Mouse (Mus musculus): Measurements from ENCODE around the gene Pbxip1. TPM values are rescaled to one million over a fixed set of nuclear protein-coding genes. Genes with fewer than 3 reads are reported as not detected.

Pbxip1 gene
- polyA plus RNA-seq, 1 experiment from 2014 or later = 20.1 TPM

DNA sequence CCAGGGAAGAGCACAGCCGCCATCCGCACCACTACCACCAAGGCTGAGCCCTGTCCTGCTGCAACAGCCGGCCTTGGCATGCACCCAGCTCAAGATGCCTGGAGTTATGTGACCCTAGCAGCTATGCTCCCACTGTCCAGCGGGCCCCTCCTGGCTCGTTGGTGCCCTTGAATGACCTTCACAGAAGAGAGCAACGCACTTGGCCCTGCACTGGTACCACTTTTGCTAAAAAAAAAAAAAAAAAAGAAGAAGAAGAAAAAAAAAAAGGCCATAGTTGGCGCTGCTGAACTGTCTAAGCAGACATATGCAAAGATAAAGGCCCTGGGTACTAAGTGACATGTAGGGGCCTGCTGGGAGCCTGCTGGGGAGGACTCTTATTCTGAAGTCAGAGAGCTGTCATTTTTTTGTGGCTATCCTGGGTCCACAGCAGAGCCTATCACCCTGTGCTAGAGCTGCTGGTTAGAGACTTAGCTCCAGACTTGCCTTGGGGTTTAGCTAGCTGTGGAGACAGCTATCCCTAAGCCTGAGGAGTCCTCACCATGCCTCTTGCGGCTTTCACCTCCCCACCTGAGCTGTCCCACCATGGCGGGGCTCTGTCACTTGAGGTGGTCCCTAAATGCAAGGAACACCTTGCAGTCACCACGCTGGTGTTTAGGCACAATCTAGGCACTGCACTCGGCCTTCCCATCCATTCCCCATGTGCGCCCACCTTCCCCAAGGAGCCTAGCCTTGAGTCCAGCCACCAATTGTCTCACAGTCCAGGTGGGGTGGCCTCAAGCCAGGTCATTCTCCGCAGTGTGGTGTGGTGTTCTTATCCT lies 12.4 kb downstream of the Pbxip1 start:
- 68% methylated on average over 13 of the region's 13 CpGs for WGBS
- no peaks in the 10 kb centered on the region for H3K9me3 ChIP-seq
- H3K4me3 ChIP-seq = no peak overlapping the region
- peaks cover 45% of the 10 kb centered on the region for H3K36me3 ChIP-seq (replicated peaks)
- peaks cover 32% of the 10 kb centered on the region for H3K4me1 ChIP-seq
- H3K27me3 ChIP-seq (replicated peaks; ENCODE audit: low read depth, poor library complexity, severe bottlenecking) = no peaks in the 10 kb centered on the region
- DNase-seq (ENCODE audit: low spot score) = no peak
- no peak overlapping the region for H3K27ac ChIP-seq (replicated peaks)

DNA sequence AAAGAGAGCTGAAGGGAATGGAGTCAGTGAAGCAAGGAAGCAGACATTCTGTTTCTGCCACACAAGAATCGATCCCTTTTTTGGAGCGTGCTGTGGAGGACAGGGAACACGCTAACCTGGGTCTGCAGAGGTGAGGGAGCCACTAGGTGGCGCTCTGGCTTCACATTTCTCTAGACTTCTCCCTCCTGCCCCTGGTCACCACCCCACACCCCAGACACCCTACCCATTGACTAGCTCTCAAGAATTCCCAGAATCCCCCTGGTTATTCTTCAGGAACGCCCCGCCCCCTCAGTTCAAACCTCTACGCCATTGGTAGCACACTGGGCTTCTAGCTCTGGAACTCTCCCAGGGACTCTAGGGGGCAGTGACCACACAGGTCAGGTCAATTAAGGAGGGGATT lies 13.0 kb downstream of the Pbxip1 start:
- DNase-seq (ENCODE audit: low spot score) = peak; percentile 72
- Histone ChIP-seq H3K4me1 (peaks cover 35% of the 10 kb centered on the region), H3K27ac (replicated peaks) (no peak overlapping the region), H3K4me3 (no peak overlapping the region), H3K9me3 (no peaks in the 10 kb centered on the region), H3K27me3 (replicated peaks; ENCODE audit: low read depth, poor library complexity, severe bottlenecking) (no peaks in the 10 kb centered on the region), H3K36me3 (replicated peaks) (peaks cover 39% of the 10 kb centered on the region)
- WGBS = 43% methylated on average over 7 of the region's 7 CpGs

DNA sequence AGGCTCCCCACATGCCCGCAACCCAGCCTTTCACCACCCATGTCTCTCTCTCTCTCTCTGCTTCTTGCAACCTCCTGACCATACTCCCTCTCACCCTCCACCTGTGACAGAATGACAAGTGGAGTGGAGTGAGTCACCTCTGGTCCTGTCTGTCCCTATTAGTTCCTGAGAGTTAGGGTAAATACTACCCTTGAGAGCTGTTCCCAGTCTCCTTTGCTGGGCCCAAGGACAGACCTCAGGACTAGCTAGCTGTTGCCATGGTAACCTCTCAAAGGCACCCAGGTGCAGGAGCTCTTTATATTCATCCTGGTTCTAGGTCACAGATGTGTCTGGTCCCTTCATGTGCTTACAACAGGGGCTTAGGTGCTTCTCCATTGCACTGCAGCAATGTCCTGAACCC lies 15.4 kb downstream of the Pbxip1 start:
- 90% methylated on average over 1 of the region's 1 CpGs for WGBS
- H3K4me1 ChIP-seq = peaks cover 46% of the 10 kb centered on the region
- no peak overlapping the region for H3K27ac ChIP-seq (replicated peaks)
- H3K4me3 ChIP-seq = no peak overlapping the region
- no peak for DNase-seq (ENCODE audit: low spot score)
- no peaks in the 10 kb centered on the region for H3K27me3 ChIP-seq (replicated peaks; ENCODE audit: low read depth, poor library complexity, severe bottlenecking)
- no peaks in the 10 kb centered on the region for H3K9me3 ChIP-seq
- H3K36me3 ChIP-seq (replicated peaks) = peaks cover 17% of the 10 kb centered on the region

DNA sequence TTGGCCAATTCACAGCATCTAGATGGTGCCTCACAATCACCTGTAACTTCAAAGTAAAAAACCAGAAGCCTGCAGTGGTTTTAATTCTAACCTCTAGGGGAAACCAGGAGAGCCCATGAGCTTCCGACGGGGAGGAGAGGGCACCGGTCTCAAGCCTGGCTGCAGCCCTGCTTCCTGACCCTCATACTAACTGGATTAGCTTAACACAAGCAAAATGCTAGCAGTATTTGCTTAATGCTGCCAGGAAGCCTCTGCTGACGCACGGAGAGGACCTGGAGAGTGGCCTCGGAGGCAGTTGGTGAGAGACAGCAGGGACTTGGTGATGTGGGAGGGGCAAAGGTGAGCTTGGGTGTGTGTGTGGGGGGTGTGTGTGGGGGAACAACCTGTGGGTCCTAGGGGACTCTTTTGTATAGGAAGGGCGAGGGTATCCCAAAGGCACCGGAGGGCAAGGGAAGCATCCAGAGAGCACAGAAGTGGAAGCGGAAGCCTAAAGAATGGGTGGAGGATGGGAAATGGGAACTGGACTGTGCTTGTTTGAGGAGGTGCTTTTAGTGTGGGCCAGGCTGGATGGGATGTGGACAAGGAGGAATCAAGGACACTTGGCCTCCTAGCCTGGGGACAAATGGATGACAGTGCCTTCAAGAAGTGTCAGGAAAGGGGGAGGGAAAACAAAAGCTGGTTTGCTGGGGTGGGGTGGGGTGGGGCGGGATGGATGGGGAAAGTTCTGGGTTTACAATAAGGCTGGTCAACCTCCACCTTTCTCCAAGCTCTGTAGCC lies 18.1 kb downstream of the Pbxip1 start, which contains the start of gene Pmvk:
Gene Pmvk (plus strand): TSS at position 141 of the 777 bp plus-strand sequence.
- no peaks in the 10 kb centered on the region for H3K9me3 ChIP-seq
- no peak within 1 kb of the TSS for H3K4me3 ChIP-seq
- 0 out of 2 replicates have a peak within 1 kb of the TSS, but pooled peaks have one; percentile 1 for H3K27ac ChIP-seq (replicated peaks)
- no peaks in the 10 kb centered on the region for H3K27me3 ChIP-seq (replicated peaks; ENCODE audit: low read depth, poor library complexity, severe bottlenecking)
- H3K4me1 ChIP-seq = peaks cover 43% of the 10 kb centered on the region
- H3K36me3 ChIP-seq (replicated peaks) = peaks cover 2% of the 10 kb centered on the region; the same call in 1 of the 2 replicates
- no peak for DNase-seq (ENCODE audit: low spot score)
- 53% methylated on average over 10 of the region's 10 CpGs for WGBS

DNA sequence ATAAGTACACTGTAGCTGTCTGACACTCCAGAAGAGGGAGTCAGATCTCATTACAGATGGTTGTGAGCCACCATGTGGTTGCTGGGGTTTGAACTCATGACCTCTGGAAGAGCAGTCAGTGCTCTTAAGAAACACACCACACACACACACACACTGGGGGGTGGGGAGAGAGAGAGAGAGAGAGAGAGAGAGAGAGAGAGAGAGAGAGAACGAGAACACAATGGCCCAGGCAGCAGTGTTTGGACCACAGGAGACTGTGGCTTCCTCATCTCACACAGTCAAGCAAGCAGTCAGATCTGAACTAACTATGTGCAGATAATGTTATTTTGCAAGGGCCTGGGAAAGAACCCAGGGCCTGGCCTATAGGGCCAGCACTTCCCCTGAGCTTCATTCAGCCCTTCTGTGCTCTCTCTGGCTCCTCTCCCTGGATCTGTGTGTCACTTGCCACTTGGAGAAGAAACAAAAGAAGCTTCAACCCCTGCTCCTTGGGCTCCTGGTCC lies 19.3 kb downstream of the Pbxip1 start:
- Histone ChIP-seq H3K27me3 (replicated peaks; ENCODE audit: low read depth, poor library complexity, severe bottlenecking) (no peaks in the 10 kb centered on the region), H3K4me1 (peaks cover 50% of the 10 kb centered on the region), H3K9me3 (no peaks in the 10 kb centered on the region), H3K27ac (replicated peaks) (no peak overlapping the region), H3K36me3 (replicated peaks) (no peaks in the 10 kb centered on the region), H3K4me3 (no peak overlapping the region)
- DNase-seq (ENCODE audit: low spot score) = no peak
- 55% methylated on average over 1 of the region's 1 CpGs for WGBS

DNA sequence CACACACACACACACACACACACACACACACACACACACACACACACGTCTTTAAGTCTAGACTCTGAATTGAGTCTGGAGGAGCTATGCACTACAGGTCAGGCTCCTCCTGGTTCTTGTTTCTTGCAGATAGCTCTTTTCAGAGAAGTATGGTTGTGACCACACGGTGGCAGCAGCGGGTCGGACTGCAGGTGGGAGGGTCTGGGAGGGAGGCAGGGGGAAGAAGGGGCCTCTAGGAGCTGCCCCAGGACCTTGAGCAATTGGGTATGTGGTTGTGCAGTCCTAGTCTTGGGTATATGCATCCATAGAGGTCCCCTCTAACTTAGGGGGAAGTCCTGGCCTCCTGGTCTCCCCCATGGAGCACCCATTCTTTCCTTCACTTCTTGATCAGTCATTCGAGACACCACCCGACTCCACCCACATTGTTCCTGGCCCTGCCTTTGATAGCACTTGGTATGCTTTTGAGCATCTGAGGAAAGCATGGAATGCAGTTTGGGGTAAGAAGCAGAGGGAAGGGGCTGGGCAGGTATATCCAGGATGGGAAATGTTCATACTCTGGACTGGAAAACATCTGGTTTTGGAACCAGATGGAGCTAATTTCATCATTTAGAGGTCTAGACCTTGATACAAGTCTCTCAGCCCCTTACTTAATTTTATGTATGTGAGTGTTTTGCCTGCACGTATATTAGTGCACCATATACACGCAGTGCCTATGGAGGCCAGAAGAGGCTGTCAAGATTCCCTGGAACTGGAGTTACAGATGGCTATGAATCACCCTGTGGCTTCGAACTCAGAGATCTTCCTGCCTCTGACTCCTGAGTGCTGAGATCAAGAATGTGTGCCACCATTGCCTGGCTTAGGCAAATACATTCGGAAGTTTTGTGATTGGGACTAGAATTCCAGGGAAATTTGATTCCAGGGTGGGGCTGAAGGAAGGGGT lies 20.5 kb downstream of the Pbxip1 start:
- Histone ChIP-seq H3K36me3 (replicated peaks) (peaks cover 9% of the 10 kb centered on the region), H3K9me3 (no peaks in the 10 kb centered on the region), H3K27me3 (replicated peaks; ENCODE audit: low read depth, poor library complexity, severe bottlenecking) (no peaks in the 10 kb centered on the region), H3K4me1 (peaks cover 40% of the 10 kb centered on the region), H3K27ac (replicated peaks) (0 out of 2 replicates have a peak overlapping the region, but pooled peaks have one; percentile 19), H3K4me3 (no peak overlapping the region)
- WGBS = 39% methylated on average over 10 of the region's 10 CpGs
- DNase-seq (ENCODE audit: low spot score) = peak; percentile 87

DNA sequence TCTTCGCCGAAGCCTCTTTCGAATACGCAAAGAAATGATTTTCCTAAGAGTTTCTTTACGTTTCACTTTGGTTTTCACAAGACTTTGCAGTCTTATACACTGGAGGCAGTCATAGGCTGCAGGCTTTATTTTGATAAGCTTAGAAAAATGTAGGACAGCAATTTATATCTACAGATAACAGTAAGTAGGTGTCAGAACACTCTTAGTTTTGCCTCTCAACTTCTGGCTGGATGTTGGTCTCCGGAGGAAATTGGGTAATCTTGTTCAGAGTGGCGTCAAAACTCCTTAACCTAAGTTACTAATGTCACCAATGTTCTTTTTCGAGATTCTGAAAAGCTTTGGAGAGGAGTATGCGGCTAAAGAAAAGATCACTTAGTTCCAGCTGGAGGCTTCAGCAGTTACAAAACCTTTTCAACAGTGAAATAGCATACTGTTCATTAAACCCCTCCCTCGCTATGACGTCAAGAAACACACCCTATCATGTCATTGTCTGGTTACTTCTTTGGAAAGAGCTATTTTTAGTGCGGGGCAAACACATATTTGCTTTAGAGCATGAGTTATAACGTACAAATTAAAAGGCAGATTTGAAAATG lies 22.0 kb downstream of the Pbxip1 start:
- Histone ChIP-seq H3K4me1 (peaks cover 32% of the 10 kb centered on the region), H3K9me3 (no peaks in the 10 kb centered on the region), H3K27me3 (replicated peaks; ENCODE audit: low read depth, poor library complexity, severe bottlenecking) (no peaks in the 10 kb centered on the region), H3K36me3 (replicated peaks) (peaks cover 13% of the 10 kb centered on the region), H3K27ac (replicated peaks) (peak overlapping the region; percentile 94), H3K4me3 (peak overlapping the region; percentile 70)
- peak; percentile 25 for DNase-seq (ENCODE audit: low spot score)
- WGBS = 52% methylated on average over 13 of the region's 13 CpGs

DNA sequence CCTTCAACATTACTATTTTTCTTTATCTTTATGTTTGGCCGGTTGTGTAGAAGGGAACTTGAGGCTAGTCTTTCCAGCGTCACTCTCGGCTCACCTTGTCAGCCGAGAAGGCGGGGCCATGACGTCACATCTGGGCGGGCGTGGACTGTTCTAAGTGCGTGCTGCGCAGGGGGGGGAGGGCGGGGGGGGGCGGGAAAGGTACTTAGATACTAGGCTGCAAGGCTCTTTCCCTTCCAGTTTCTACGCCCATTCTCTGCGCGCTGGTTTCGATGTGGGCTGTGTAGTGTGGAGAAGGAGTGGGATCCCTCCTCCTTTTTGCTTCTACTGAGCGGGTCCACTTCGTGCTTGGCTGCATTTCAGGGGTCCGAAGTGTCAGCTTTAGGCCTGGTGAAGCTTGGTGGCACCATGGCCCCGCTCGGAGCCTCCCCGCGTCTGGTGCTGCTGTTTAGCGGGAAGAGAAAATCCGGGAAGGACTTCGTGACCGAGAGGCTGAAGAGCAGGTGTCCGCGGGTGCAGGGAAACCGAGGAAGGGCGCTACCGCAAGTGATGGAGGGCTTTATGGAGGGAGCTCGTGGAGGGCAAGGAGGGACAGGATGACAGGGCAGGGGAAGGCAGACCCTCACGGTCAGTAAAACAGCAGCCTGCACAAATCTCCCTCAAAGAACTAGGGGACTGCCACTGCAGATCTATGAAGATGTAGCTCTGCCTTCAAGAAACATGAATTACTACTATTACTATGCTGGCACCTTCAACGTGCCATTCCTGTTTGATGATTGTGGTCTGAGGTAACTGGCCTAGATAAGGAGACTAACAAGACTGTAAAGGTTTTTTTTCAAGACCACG lies 22.7 kb downstream of the Pbxip1 start:
- H3K27me3 ChIP-seq (replicated peaks; ENCODE audit: low read depth, poor library complexity, severe bottlenecking) = no peaks in the 10 kb centered on the region
- H3K4me1 ChIP-seq = peaks cover 32% of the 10 kb centered on the region
- DNase-seq (ENCODE audit: low spot score) = peak; percentile 92
- H3K36me3 ChIP-seq (replicated peaks) = peaks cover 16% of the 10 kb centered on the region
- WGBS = 2% methylated on average over 36 of the region's 36 CpGs
- H3K27ac ChIP-seq (replicated peaks) = peak overlapping the region; percentile 94
- peak overlapping the region; percentile 70 for H3K4me3 ChIP-seq
- no peaks in the 10 kb centered on the region for H3K9me3 ChIP-seq

DNA sequence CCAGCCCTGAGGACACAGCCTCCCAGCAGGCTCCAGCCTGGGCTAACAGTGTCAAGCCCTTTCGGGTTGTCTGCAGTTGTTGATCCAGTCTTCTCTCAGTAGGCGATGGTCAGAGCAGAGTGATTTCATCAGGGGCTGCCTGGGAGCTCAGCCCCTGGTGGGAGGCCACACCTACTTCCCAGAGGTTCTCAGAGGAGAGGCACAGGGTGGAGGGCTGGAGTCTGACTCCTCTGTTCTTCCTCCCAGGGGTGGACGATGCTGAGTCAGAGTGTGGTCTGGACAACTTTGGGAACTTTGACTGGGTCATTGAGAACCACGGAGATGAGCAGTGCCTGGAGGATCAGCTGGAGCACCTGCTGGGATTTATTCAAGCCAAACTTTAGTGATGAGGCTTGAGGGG lies 31.8 kb downstream of the Pbxip1 start:
- Histone ChIP-seq H3K27me3 (replicated peaks; ENCODE audit: low read depth, poor library complexity, severe bottlenecking) (no peaks in the 10 kb centered on the region), H3K4me1 (0 out of 2 replicates have a peak, but pooled peaks cover 3% of the 10 kb centered on the region), H3K9me3 (no peaks in the 10 kb centered on the region), H3K27ac (replicated peaks) (no peak overlapping the region), H3K36me3 (replicated peaks) (peaks cover 40% of the 10 kb centered on the region), H3K4me3 (no peak overlapping the region; the same call in 1 of the 2 replicates)
- 42% methylated on average over 4 of the region's 4 CpGs for whole genome bisulfite sequencing
- DNase-seq (ENCODE audit: low spot score) = no peak

DNA sequence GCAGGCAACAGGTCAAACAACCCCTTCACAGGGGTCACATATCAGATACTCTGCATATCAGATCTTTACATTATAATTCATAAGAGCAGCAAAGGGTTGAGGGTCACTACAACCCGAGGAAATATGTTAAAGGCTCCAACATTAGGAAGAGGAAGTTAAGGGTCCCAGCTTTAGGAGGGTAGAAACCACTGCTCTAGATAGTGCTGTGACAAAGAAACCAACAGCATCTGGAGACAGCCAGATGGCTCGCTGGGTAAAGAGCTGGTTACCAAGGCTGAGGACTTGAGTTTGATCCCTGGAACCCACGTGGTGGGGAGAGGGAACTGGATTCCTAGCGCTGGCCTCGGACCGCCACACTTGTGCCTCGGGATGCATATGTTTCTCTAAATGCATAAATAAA lies 35.8 kb downstream of the Pbxip1 start:
- Histone ChIP-seq H3K9me3 (no peaks in the 10 kb centered on the region), H3K27ac (replicated peaks) (no peak overlapping the region), H3K4me3 (no peak overlapping the region), H3K27me3 (replicated peaks; ENCODE audit: low read depth, poor library complexity, severe bottlenecking) (no peaks in the 10 kb centered on the region), H3K36me3 (replicated peaks) (peaks cover 28% of the 10 kb centered on the region), H3K4me1 (0 out of 2 replicates have a peak, but pooled peaks cover 3% of the 10 kb centered on the region)
- DNase-seq (ENCODE audit: low spot score) = no peak
- WGBS = 79% methylated on average over 7 of the region's 7 CpGs

DNA sequence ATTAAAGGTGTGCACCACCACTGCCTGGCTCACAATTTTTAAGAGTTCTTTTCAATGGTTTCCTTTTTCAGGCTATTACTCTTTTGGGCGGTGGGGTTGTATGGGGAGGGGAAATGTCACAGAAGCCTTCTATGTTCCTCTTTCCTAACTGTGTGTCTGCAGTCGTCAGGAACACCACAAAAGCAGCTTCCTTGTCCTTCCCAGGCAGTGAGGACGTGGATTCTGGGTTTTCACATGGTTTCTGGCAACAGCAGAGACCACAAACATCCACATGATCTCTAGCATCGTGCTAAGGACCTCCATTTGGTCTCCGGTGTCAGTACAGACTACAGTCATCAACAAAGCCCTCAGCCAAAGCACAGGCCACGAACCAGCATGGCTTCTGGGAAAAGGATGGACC lies 37.3 kb downstream of the Pbxip1 start:
- no peak overlapping the region for H3K27ac ChIP-seq (replicated peaks)
- no peaks in the 10 kb centered on the region for H3K4me1 ChIP-seq
- WGBS = 78% methylated on average over 6 of the region's 6 CpGs
- H3K36me3 ChIP-seq (replicated peaks) = peaks cover 12% of the 10 kb centered on the region
- H3K27me3 ChIP-seq (replicated peaks; ENCODE audit: low read depth, poor library complexity, severe bottlenecking) = no peaks in the 10 kb centered on the region
- H3K4me3 ChIP-seq = no peak overlapping the region
- no peaks in the 10 kb centered on the region for H3K9me3 ChIP-seq
- no peak for DNase-seq (ENCODE audit: low spot score)

Data from embryonic facial prominence, embryonic 10.5 days (tissue).